Mouse (Mus musculus) adipose tissue, adult 10 weeks (tissue): ENCODE measurements around the gene H2al1a. TPM values are rescaled to one million over a fixed set of nuclear protein-coding genes. Genes with fewer than 3 reads are reported as not detected.

ENCODE experiments used
- polyA plus RNA-seq: library from polyadenylated mRNA; stranded (reverse); fragments of 350-450 nt; fragmentation: Illumina TruSeq; extraction: RNeasy Lipid Tissue Mini Kit (QIAGEN cat#74804); gene quantifications from one replicate; pipeline ENCODE4 v1.2.3, GENCODE M21; 2014; ENCODE audit warnings: low read depth, low replicate concordance

H2al1a gene
- not detected for polyA plus RNA-seq

DNA sequence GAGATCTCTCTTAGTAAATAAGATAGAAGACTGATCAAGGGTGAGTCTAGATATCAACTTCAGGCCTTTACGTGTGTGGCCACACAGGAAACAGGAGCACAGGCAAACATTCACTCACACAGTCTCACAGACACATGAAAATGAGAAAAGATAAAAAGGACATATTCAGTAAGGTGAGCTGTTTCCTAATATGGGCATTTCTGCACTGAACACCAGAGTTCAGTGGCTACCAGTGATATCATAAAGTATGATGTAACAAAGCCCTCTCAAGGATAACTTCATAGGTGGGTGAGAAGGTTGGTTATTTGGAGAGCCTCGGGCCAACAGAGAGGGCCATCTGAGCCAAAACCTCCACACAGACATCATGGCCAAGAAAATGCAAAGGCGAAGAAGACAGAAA, at the start of gene H2al1a:
TSS of gene H2al1a (plus strand) at position 301 of the 400 bp plus-strand sequence.

GRCm38 (mm10) chrX:11302132-11302531, 3.1 kb downstream of the H2al1a start, which contains the start of gene H2al1b:
TSS of gene H2al1b (plus strand) at chrX:11302432.

GRCm38 (mm10) chrX:11305355-11305754, 6.3 kb downstream of the H2al1a start, which contains the start of gene H2al1c:
TSS of gene H2al1c (plus strand) at chrX:11305655.

DNA sequence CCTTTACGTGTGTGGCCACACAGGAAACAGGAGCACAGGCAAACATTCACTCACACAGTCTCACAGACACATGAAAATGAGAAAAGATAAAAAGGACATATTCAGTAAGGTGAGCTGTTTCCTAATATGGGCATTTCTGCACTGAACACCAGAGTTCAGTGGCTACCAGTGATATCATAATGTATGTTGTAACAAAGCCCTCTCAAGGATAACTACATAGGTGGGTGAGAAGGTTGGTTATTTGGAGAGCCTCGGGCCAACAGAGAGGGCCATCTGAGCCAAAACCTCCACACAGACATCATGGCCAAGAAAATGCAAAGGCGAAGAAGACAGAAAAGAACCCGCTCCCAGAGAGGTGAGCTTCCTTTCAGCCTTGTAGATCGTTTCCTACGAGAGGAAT, 9.5 kb downstream of the H2al1a start, which contains the start of gene H2al1d:
TSS of gene H2al1d (plus strand) at position 301 of the 400 bp plus-strand sequence.

GRCm38 (mm10) chrX:11311634-11312033, 12.6 kb downstream of the H2al1a start, which contains the start of gene H2al1e:
TSS of gene H2al1e (plus strand) at chrX:11311934.

GRCm38 (mm10) chrX:11314858-11315257, 15.8 kb downstream of the H2al1a start, which contains the start of gene H2al1f:
TSS of gene H2al1f (plus strand) at chrX:11315158.

DNA sequence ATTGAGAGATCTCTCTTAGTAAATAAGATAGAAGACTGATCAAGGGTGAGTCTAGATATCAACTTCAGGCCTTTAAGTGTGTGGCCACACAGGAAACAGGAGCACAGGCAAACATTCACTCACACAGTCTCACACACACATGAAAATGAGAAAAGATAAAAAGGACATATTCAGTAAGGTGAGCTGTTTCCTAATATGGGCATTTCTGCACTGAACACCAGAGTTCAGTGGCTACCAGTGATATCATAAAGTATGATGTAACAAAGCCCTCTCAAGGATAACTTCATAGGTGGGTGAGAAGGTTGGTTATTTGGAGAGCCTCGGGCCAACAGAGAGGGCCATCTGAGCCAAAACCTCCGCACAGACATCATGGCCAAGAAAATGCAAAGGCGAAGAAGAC, 18.9 kb downstream of the H2al1a start, which contains the start of gene H2al1g:
TSS of gene H2al1g (plus strand) at position 301 of the 400 bp plus-strand sequence.

DNA sequence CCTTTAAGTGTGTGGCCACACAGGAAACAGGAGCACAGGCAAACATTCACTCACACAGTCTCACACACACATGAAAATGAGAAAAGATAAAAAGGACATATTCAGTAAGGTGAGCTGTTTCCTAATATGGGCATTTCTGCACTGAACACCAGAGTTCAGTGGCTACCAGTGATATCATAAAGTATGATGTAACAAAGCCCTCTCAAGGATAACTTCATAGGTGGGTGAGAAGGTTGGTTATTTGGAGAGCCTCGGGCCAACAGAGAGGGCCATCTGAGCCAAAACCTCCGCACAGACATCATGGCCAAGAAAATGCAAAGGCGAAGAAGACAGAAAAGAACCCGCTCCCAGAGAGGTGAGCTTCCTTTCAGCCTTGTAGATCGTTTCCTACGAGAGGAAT, 22.1 kb downstream of the H2al1a start, which contains the start of gene H2al1h:
TSS of gene H2al1h (plus strand) at position 301 of the 400 bp plus-strand sequence.

DNA sequence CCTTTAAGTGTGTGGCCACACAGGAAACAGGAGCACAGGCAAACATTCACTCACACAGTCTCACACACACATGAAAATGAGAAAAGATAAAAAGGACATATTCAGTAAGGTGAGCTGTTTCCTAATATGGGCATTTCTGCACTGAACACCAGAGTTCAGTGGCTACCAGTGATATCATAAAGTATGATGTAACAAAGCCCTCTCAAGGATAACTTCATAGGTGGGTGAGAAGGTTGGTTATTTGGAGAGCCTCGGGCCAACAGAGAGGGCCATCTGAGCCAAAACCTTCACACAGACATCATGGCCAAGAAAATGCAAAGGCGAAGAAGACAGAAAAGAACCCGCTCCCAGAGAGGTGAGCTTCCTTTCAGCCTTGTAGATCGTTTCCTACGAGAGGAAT, 25.3 kb downstream of the H2al1a start, which contains the start of gene H2al1i:
TSS of gene H2al1i (plus strand) at position 301 of the 400 bp plus-strand sequence.

DNA sequence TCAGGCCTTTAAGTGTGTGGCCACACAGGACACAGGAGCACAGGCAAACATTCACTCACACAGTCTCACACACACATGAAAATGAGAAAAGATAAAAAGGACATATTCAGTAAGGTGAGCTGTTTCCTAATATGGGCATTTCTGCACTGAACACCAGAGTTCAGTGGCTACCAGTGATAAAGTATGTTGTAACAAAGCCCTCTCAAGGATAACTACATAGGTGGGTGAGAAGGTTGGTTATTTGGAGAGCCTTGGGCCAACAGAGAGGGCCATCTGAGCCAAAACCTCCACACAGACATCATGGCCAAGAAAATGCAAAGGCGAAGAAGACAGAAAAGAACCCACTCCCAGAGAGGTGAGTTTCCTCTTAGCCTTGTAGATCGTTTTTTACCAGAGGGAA, 28.5 kb downstream of the H2al1a start, which contains the start of gene H2al1j:
TSS of gene H2al1j (plus strand) at position 301 of the 400 bp plus-strand sequence.

Other genes starting within 250 kb of the H2al1a start
- gene H2al1b, start 3.2 kb downstream of the H2al1a start, polyA plus RNA-seq, result 0.93 TPM
- not detected for gene H2al1c, start 6.4 kb downstream of the H2al1a start, polyA plus RNA-seq
- gene H2al1d, start 9.6 kb downstream of the H2al1a start, polyA plus RNA-seq, result not detected
- not detected for gene H2al1e, start 12.7 kb downstream of the H2al1a start, polyA plus RNA-seq
- gene H2al1f, start 15.9 kb downstream of the H2al1a start, polyA plus RNA-seq, result not detected
- gene H2al1g, start 19.0 kb downstream of the H2al1a start, polyA plus RNA-seq, result 0.82 TPM
- gene H2al1h, start 22.2 kb downstream of the H2al1a start, polyA plus RNA-seq, result not detected
- not detected for gene H2al1i, start 25.4 kb downstream of the H2al1a start, polyA plus RNA-seq
- not detected for gene H2al1j, start 28.6 kb downstream of the H2al1a start, polyA plus RNA-seq